Comparison of ENCODE assay signal across 49 mouse cellular contexts in the genomic region with DNA sequence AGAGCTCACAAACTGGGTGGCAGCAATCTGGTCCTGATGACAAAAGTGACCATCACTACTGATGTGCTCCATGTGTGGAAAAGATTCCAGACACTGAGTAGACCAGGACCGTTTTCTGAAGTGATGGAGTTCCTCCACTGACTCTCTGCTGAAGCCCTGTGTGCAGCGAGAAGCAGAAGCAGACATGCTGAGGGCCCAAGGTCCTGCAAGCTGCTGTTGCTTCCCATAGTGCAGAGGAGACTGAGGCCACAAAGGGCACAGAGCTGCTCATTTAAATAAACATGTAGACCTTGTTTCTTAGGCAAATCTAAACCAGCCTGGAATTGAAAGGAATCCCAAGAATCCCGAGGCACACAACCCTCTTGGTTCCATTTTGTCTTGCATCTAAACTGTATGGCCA. TPM values are rescaled to one million over a fixed set of nuclear protein-coding genes. Genes with fewer than 3 reads are reported as not detected.
"Had no signal": no experiment of that assay in that cellular context is flagged by ENCODE, and none has a peak within 500 bp of the region (broad histone marks: within the 10 kb centered on the region; RNA-seq: fewer than 3 reads in every experiment).

No protein-coding gene starts in this region.

- H3K27me3 ChIP-seq: heart, embryonic 12.5 days; heart, embryonic 13.5 days; heart, embryonic 15.5 days; hindbrain, embryonic 13.5 days; hindbrain, embryonic 15.5 days; intestine, embryonic 15.5 days; kidney, embryonic 15.5 days had no signal

- H3K4me1 ChIP-seq: heart, embryonic 12.5 days; heart, embryonic 13.5 days; heart, embryonic 15.5 days; hindbrain, embryonic 10.5 days; hindbrain, embryonic 12.5 days; hindbrain, embryonic 13.5 days; hindbrain, embryonic 15.5 days; intestine, embryonic 15.5 days; kidney, embryonic 15.5 days had no signal

- H3K27ac ChIP-seq: heart, embryonic 13.5 days; heart, embryonic 15.5 days; hindbrain, embryonic 10.5 days; hindbrain, embryonic 12.5 days; hindbrain, embryonic 13.5 days; hindbrain, embryonic 14.5 days; hindbrain, embryonic 15.5 days; hindbrain, postnatal 0 days; intestine, embryonic 15.5 days; kidney, embryonic 15.5 days; kidney, postnatal 0 days; layer of hippocampus, adult 2 months; left cerebral cortex, adult 2 months had no signal

- H3K9me3 ChIP-seq: heart, embryonic 12.5 days; heart, embryonic 13.5 days; heart, embryonic 15.5 days; hindbrain, embryonic 10.5 days; hindbrain, embryonic 12.5 days; hindbrain, embryonic 13.5 days; hindbrain, embryonic 15.5 days; intestine, embryonic 15.5 days; kidney, embryonic 15.5 days had no signal

- H3K36me3 ChIP-seq: heart, embryonic 12.5 days; heart, embryonic 13.5 days; heart, embryonic 15.5 days; hindbrain, embryonic 10.5 days; hindbrain, embryonic 12.5 days; hindbrain, embryonic 13.5 days; hindbrain, embryonic 15.5 days; intestine, embryonic 15.5 days; kidney, embryonic 15.5 days had no signal

- DNase-seq: heart, postnatal 10 days; heart, postnatal 14 days; heart, postnatal 4 days; kidney, adult 11 months; kidney, adult 18-20 months; kidney, adult 2 months; kidney, adult 8-10 months; kidney, adult 9 months; kidney, postnatal 10 days; kidney, postnatal 14 days; kidney, postnatal 25 days; kidney, postnatal 36 days; kidney, postnatal 4 days; layer of hippocampus, adult 9-11 months; layer of hippocampus, postnatal 36 days had no signal

- H3K4me3 ChIP-seq: heart, embryonic 12.5 days; heart, embryonic 13.5 days; heart, embryonic 15.5 days; hindbrain, embryonic 10.5 days; hindbrain, embryonic 12.5 days; hindbrain, embryonic 13.5 days; hindbrain, embryonic 15.5 days; intestine, embryonic 15.5 days; kidney, embryonic 15.5 days; layer of hippocampus, adult 2 months; left cerebral cortex, adult 2 months had no signal

RNA-seq across cellular contexts. Expression of gene Slamf8, which starts 3.0 kb away (rescaled TPM):
- total RNA-seq: heart, postnatal 10 days; heart, postnatal 4 days; hindbrain, postnatal 0 days; layer of hippocampus, adult 18-20 months; layer of hippocampus, adult 2 months; layer of hippocampus, postnatal 10 days; layer of hippocampus, postnatal 14 days; layer of hippocampus, postnatal 25 days; layer of hippocampus, postnatal 36 days; left cerebral cortex, adult 18-20 months; left cerebral cortex, adult 2 months had no signal
- polyA plus RNA-seq: heart, embryonic 11.5 days; heart, embryonic 12.5 days; heart, embryonic 13.5 days; heart, embryonic 15.5 days; heart, postnatal 0 days; hindbrain, embryonic 10.5 days; hindbrain, embryonic 11.5 days; hindbrain, embryonic 12.5 days; hindbrain, embryonic 13.5 days; hindbrain, embryonic 14.5 days; hindbrain, embryonic 15.5 days; hindbrain, embryonic 16.5 days; hindbrain, postnatal 0 days had no signal

RNA-seq across cellular contexts. Expression of gene Fcrl6, which starts 9.0 kb away (rescaled TPM):
- total RNA-seq: heart, postnatal 10 days; heart, postnatal 14 days; heart, postnatal 4 days; hematopoietic stem cell, adult 5-6 weeks; hindbrain, postnatal 0 days; layer of hippocampus, adult 18-20 months; layer of hippocampus, adult 2 months; layer of hippocampus, postnatal 14 days; layer of hippocampus, postnatal 25 days; layer of hippocampus, postnatal 36 days; left cerebral cortex, adult 18-20 months; left cerebral cortex, adult 2 months; left cerebral cortex, adult 8-10 months had no signal
- polyA plus RNA-seq: heart, embryonic 11.5 days; heart, embryonic 12.5 days; heart, embryonic 13.5 days; heart, embryonic 14.5 days; heart, embryonic 15.5 days; heart, embryonic 16.5 days; heart, postnatal 0 days; hindbrain, embryonic 10.5 days; hindbrain, embryonic 13.5 days; hindbrain, postnatal 0 days; intestine, embryonic 14.5 days; intestine, embryonic 15.5 days; intestine, embryonic 16.5 days; intestine, postnatal 0 days; kidney, adult 2 months; kidney, embryonic 14.5 days; kidney, embryonic 15.5 days; kidney, embryonic 16.5 days; kidney, postnatal 0 days; large intestine, adult 2 months had no signal

RNA-seq across cellular contexts. Expression of gene Vsig8, which starts 37.6 kb away (rescaled TPM):
- total RNA-seq: hematopoietic stem cell, adult 5-6 weeks had no signal
- polyA plus RNA-seq: heart, embryonic 11.5 days; hindbrain, embryonic 10.5 days; hindbrain, embryonic 11.5 days; inflammation-experienced regulatory T-cells, adult 6 months had no signal
